17 mouse cellular contexts compared by ENCODE assay signal in the genomic region with DNA sequence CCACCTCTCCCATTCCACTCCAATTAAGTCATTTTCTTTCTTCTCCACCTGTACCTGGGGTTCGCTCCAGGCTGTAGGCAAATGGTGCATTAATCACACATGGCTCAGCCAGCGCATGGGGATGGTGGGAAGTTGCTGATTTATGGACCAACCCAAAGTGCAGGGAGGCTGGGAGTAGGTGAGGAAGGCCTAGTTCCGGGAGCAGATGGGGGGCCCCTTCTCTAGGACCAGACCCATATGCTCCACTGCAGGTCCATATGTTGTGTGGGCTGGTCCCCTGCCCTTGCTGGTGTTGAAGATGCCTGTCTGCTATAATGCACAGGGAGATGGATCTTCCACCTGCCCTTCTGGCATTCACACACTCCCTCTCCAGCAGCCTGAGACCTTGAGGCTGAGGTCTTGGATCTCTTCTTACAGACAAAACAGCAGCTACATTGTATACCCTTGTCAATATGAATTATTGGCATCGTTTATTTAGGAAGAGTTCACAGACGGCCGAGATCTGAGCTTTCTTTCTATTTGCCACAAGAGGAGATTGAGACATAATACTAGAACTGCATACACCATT.
DNase-seq lines count a peak whose midpoint lies in the region; ATAC-seq and TF ChIP-seq lines count a peak whose summit lies in the region.
"Had no signal": no experiment of that assay in that cellular context is flagged by ENCODE, and none has a peak within 500 bp of the region (broad histone marks: within the 10 kb centered on the region; RNA-seq: fewer than 3 reads in every experiment).

No protein-coding gene starts in this region.

- H3K4me2 ChIP-seq in hindbrain, embryonic 16.5 days (ENCODE audit: low read length), result no peak overlapping the region
- H3K4me2 ChIP-seq in hindbrain, embryonic 14.5 days (replicated peaks), result no peak overlapping the region
- H3K4me2 ChIP-seq in kidney, embryonic 16.5 days (replicated peaks; ENCODE audit: low read depth, low read length), result no peak overlapping the region
- no peak overlapping the region for H3K4me2 ChIP-seq in neural tube, embryonic 15.5 days
- H3K4me2 ChIP-seq: forebrain, embryonic 13.5 days; heart, embryonic 12.5 days had no signal

- TF ChIP-seq POLR2A in brain, embryonic 14.5 days (IDR thresholded peaks at IDR 0.05; ENCODE audit: borderline replicate concordance, extremely low read depth, insufficient read depth, insufficient read length, poor library complexity, severe bottlenecking), result no peak

- no peaks in the 10 kb centered on the region for H3K36me3 ChIP-seq in hindbrain, embryonic 16.5 days (ENCODE audit: control insufficient read depth, insufficient read depth, low read length)
- H3K36me3 ChIP-seq in hindbrain, embryonic 14.5 days (replicated peaks; ENCODE audit: control insufficient read depth, insufficient read depth), result no peaks in the 10 kb centered on the region
- no peaks in the 10 kb centered on the region for H3K36me3 ChIP-seq in kidney, embryonic 16.5 days (ENCODE audit: insufficient read depth, low read length)
- no peaks in the 10 kb centered on the region for H3K36me3 ChIP-seq in neural tube, embryonic 15.5 days
- H3K36me3 ChIP-seq: embryonic facial prominence, embryonic 10.5 days; heart, embryonic 12.5 days had no signal

- ATAC-seq in hindbrain, embryonic 16.5 days, result peak; percentile 80
- ATAC-seq in hindbrain, embryonic 14.5 days (ENCODE audit: low FRiP score), result no peak; the same call in 1 of the 2 replicates
- 0 out of 2 replicates have a peak, but pooled peaks have one; percentile 39 for ATAC-seq in kidney, embryonic 16.5 days (ENCODE audit: low FRiP score, low TSS enrichment)
- no peak for ATAC-seq in neural tube, embryonic 15.5 days (ENCODE audit: low FRiP score)
- ATAC-seq: forebrain, embryonic 13.5 days; forebrain, postnatal 0 days; intestine, embryonic 16.5 days had no signal

- no peak for TF ChIP-seq CTCF in brain, embryonic 14.5 days (IDR thresholded peaks at IDR 0.05; ENCODE audit: borderline replicate concordance, extremely low read depth, insufficient read depth, insufficient read length)

- DNase-seq in cerebellum, postnatal 36 days, result peak; percentile 7 to 9
- DNase-seq in cerebellum, adult 11 months, result no peak
- DNase-seq in hindbrain, embryonic 14.5 days (ENCODE audit: low spot score), result no peak
- DNase-seq in kidney, postnatal 14 days, result no peak
- peak; percentile 53 for DNase-seq in brain, embryonic 14.5 days (ENCODE audit: low read depth)
- DNase-seq: adrenal gland, adult 2 months; adrenal gland, postnatal 25 days; cerebellum, adult 11-12 months; forebrain, postnatal 0 days; gastrocnemius, postnatal 14 days had no signal

- 67% methylated on average over 6 of the region's 6 CpGs for WGBS in hindbrain, embryonic 16.5 days
- WGBS in hindbrain, embryonic 14.5 days, result 73% methylated on average over 6 of the region's 6 CpGs
- 31% methylated on average over 6 of the region's 6 CpGs for WGBS in kidney, embryonic 16.5 days
- 56% methylated on average over 6 of the region's 6 CpGs for WGBS in neural tube, embryonic 15.5 days

- peaks cover 10% of the 10 kb centered on the region for H3K4me1 ChIP-seq in hindbrain, embryonic 16.5 days (ENCODE audit: control insufficient read depth, insufficient read depth, low read depth, low read length)
- H3K4me1 ChIP-seq in hindbrain, embryonic 14.5 days (replicated peaks; ENCODE audit: control insufficient read depth, insufficient read depth, low read length), result peaks cover 7% of the 10 kb centered on the region; the same call in 1 of the 2 replicates
- H3K4me1 ChIP-seq in kidney, embryonic 16.5 days (ENCODE audit: insufficient read depth, low read length), result peaks cover 16% of the 10 kb centered on the region
- peaks cover 15% of the 10 kb centered on the region for H3K4me1 ChIP-seq in neural tube, embryonic 15.5 days
- H3K4me1 ChIP-seq: heart, embryonic 12.5 days had no signal

- H3K27ac ChIP-seq in hindbrain, embryonic 16.5 days (ENCODE audit: low read depth, low read length), result no peak overlapping the region
- H3K27ac ChIP-seq in hindbrain, embryonic 14.5 days, result no peak overlapping the region
- no peak overlapping the region for H3K27ac ChIP-seq in kidney, embryonic 16.5 days (ENCODE audit: low read length)
- no peak overlapping the region for H3K27ac ChIP-seq in neural tube, embryonic 15.5 days (replicated peaks)
- H3K27ac ChIP-seq: embryonic facial prominence, embryonic 10.5 days; forebrain, embryonic 13.5 days had no signal

- no peak overlapping the region for H3K4me3 ChIP-seq in hindbrain, embryonic 16.5 days (ENCODE audit: low read length)
- no peak overlapping the region for H3K4me3 ChIP-seq in hindbrain, embryonic 14.5 days (replicated peaks; ENCODE audit: low read length)
- H3K4me3 ChIP-seq in kidney, embryonic 16.5 days (ENCODE audit: low read length), result no peak overlapping the region
- H3K4me3 ChIP-seq in neural tube, embryonic 15.5 days (replicated peaks), result no peak overlapping the region
- H3K4me3 ChIP-seq: embryonic facial prominence, embryonic 10.5 days; forebrain, embryonic 13.5 days; heart, embryonic 12.5 days had no signal

- H3K9me3 ChIP-seq in hindbrain, embryonic 16.5 days (ENCODE audit: control insufficient read depth, low read length), result no peaks in the 10 kb centered on the region
- H3K9me3 ChIP-seq in hindbrain, embryonic 14.5 days (ENCODE audit: control insufficient read depth, low read length), result no peaks in the 10 kb centered on the region
- H3K9me3 ChIP-seq in kidney, embryonic 16.5 days (ENCODE audit: low read length), result no peaks in the 10 kb centered on the region
- no peaks in the 10 kb centered on the region for H3K9me3 ChIP-seq in neural tube, embryonic 15.5 days (replicated peaks)
- H3K9me3 ChIP-seq: embryonic facial prominence, embryonic 10.5 days; forebrain, embryonic 13.5 days; heart, embryonic 12.5 days had no signal

- H3K9ac ChIP-seq in hindbrain, embryonic 16.5 days (ENCODE audit: low read depth, low read length), result no peak overlapping the region
- no peak overlapping the region for H3K9ac ChIP-seq in hindbrain, embryonic 14.5 days
- no peak overlapping the region for H3K9ac ChIP-seq in kidney, embryonic 16.5 days (replicated peaks; ENCODE audit: low read length)
- H3K9ac ChIP-seq in neural tube, embryonic 15.5 days (replicated peaks), result no peak overlapping the region
- H3K9ac ChIP-seq: forebrain, embryonic 13.5 days; forebrain, postnatal 0 days; heart, embryonic 12.5 days had no signal

- H3K27me3 ChIP-seq in hindbrain, embryonic 16.5 days (replicated peaks; ENCODE audit: control insufficient read depth, insufficient read depth, low read length), result no peaks in the 10 kb centered on the region
- no peaks in the 10 kb centered on the region; the same call in 1 of the 2 replicates for H3K27me3 ChIP-seq in hindbrain, embryonic 14.5 days (ENCODE audit: control insufficient read depth, insufficient read depth, low read length)
- H3K27me3 ChIP-seq in kidney, embryonic 16.5 days (ENCODE audit: insufficient read depth, low read length), result no peaks in the 10 kb centered on the region
- H3K27me3 ChIP-seq in neural tube, embryonic 15.5 days (replicated peaks), result peaks cover 4% of the 10 kb centered on the region; the same call in 1 of the 2 replicates
- H3K27me3 ChIP-seq: forebrain, embryonic 13.5 days; heart, embryonic 12.5 days had no signal

Comparison
In these comparisons a context has a peak if more than half of its experiments do, and no peak if none do; other contexts are left out.
1. DNase-seq: peak in cerebellum, postnatal 36 days (2 of 2) and brain, embryonic 14.5 days (single experiment); none in cerebellum, adult 11 months (single experiment), hindbrain, embryonic 14.5 days (single experiment) and kidney, postnatal 14 days (single experiment).
2. ATAC-seq: peak in hindbrain, embryonic 16.5 days (single experiment) and kidney, embryonic 16.5 days (single experiment); none in hindbrain, embryonic 14.5 days (single experiment) and neural tube, embryonic 15.5 days (single experiment).